Mouse (Mus musculus): Measurements from ENCODE around the gene Col28a1. TPM values are rescaled to one million over a fixed set of nuclear protein-coding genes. Genes with fewer than 3 reads are reported as not detected.

The Col28a1 gene
- polyA plus RNA-seq, 2 experiments from 2014 or later: not detected

- ATAC-seq: peak; percentile 74
Measured at GRCm38 (mm10) chr6:7983646-7983979, 208.8 kb downstream of the Col28a1 start.

GRCm38 (mm10) chr6:7982958-7983645, 209.3 kb downstream of the Col28a1 start:
- ATAC-seq: peak; percentile 29

GRCm38 (mm10) chr6:7971020-7971760, 221.2 kb downstream of the Col28a1 start:
- no peak for ATAC-seq

- ATAC-seq: no peak
Measured at GRCm38 (mm10) chr6:7969376-7969775, 223.0 kb downstream of the Col28a1 start.

GRCm38 (mm10) chr6:7965833-7966522, 226.4 kb downstream of the Col28a1 start:
- no peak for ATAC-seq

- no peak for ATAC-seq
Measured at GRCm38 (mm10) chr6:7962749-7963148, 229.7 kb downstream of the Col28a1 start.

- no peak for ATAC-seq
Measured at GRCm38 (mm10) chr6:7952208-7952607, 240.2 kb downstream of the Col28a1 start.

GRCm38 (mm10) chr6:7951778-7952177, 240.6 kb downstream of the Col28a1 start:
- ATAC-seq: no peak

Other genes starting within 250 kb of the Col28a1 start
- gene Mios, start 16.6 kb upstream of the Col28a1 start, polyA plus RNA-seq (2017; shearing (Covaris generic)): 10 to 100 TPM; 11.5 to 12.6 TPM
- gene Rpa3, start 66.6 kb upstream of the Col28a1 start, polyA plus RNA-seq (2017; shearing (Covaris generic)): 10 to 100 TPM; 57.4 to 69.3 TPM
- gene Umad1, start 66.7 kb upstream of the Col28a1 start, polyA plus RNA-seq (2017; shearing (Covaris generic)): 10 to 100 TPM; 13.8 to 14.3 TPM
- gene Gm45062, start 66.8 kb upstream of the Col28a1 start, polyA plus RNA-seq (2017; shearing (Covaris generic)): 10 to 100 TPM; 57.3 to 62.9 TPM